Mouse (Mus musculus) cerebellum, adult (tissue): ENCODE data around the gene Olfr568.

Experiments used
- ATAC-seq: cut with Nextera tagmentation; 2 replicates; pipeline ENCODE4 v1.9.2; 2017; ENCODE audit warnings: mild to moderate bottlenecking, moderate library complexity, mixed read lengths; ENCODE audit not compliant: insufficient number of reproducible peaks, low FRiP score, low TSS enrichment

The Olfr568 gene

GRCm38 (mm10) chr7:102876822-102877221 is at the start of gene Olfr568:
Gene Olfr568 (plus strand): TSS chr7:102877122.
- ATAC-seq: no peak

DNA sequence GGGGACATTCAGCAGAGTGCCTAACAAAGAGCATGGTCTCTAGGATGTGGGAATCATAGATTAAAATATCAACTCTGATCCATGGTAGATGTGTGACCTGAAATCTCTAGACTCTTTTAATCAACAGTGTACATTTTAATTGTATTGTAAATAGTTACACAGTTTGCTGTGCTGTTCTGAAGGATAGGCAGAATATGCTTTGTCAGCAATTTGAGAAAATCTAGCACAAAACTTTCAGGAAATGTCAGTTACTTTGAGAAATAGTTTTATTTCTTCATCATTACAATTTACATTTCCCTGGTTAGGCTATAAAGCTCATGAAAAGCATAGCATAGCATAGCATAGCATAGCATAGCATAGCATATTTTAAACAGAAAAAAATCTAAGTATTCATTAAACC is 21.1 kb upstream of the Olfr568 start:
- no peak for ATAC-seq

GRCm38 (mm10) chr7:102858665-102859064 is 18.3 kb upstream of the Olfr568 start, which contains the start of gene Olfr566:
Gene Olfr566 (minus strand): TSS chr7:102858765.
- ATAC-seq: no peak

GRCm38 (mm10) chr7:102890782-102891181 is 13.9 kb downstream of the Olfr568 start, which contains the start of gene Olfr569:
Gene Olfr569 (minus strand): TSS chr7:102890882.
- ATAC-seq: no peak

GRCm38 (mm10) chr7:102915261-102915660 is 38.3 kb downstream of the Olfr568 start:
- ATAC-seq: no peak

DNA sequence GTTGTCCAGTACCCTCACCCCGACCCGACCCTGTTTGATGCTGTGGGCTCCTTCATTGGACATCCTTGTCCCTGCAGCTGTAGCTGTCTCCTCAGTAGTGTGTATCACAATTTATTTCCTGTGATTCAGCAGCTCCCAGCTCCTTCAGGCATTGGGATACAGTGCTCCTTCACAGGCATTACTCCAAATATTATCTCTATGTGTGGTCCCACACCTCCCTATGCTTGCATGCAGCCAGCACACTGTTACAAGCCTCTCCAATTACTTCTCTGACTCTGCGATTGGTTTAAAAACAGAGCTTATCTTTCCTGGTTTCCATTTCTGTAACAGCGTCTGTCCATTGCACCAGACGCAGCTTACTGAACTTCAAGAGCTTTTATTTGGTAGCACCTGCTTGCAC is 39.5 kb downstream of the Olfr568 start:
- ATAC-seq: no peak

DNA sequence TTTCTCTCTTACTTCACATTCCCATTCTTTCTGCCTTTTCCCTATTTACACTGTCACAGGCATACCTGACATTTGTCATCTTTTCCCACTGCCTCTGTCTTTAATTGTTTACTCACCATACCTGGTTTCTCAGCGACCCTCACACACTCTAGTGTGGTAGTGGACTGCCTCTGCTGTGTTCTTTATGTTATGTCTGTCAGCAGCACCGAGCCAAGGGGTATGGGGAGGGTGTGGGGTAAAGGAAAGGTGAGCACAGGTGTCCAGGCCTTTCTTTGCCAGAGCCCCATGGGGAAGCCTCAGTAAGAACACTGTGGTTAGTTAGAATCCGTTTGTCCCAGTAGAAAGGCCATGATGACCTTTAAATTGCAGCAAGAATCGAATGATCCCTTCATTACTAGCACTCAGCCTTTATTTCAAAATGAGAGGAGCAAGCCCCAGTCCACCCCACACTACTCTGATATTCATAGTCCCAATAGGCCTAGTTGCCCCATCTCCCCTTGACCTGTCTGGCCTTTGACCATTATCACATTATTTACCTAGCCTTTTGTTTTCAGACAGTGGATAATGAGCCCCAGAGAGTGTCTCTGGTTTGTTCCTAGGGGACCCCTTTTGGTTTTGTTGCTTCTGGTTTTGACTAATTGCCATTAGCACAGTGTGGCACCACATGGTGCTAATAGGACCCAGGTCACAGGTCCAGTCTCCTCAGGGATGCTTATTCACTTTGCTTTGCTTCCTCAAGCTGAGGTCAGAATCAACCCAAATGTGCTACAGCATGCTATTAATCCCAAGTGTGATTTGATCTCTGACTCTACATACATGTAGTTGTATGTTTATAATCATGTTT is 40.3 kb downstream of the Olfr568 start, which contains the start of gene Olfr571:
Gene Olfr571, minus strand, starts transcription at position 505 of the 844 bp plus-strand sequence.
- no peak for ATAC-seq

DNA sequence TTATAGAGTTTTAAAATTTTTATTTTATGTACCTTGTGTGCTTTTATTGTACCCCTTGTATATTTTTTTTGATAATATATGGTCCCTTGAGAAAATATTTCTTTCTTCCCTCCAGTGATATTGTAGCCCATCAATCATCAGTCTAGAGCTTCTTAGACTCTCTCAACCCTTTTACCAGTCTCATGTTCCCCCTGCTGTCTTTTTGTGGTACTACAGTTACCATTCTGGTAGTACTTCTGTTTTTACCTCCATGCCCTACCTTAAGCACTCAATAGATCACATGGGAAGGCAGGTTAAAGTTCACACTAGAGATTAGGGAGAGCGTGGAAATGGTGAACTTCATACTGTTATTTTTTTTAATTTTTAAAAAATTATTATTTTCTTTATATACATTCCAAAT is 42.7 kb downstream of the Olfr568 start:
- no peak for ATAC-seq

DNA sequence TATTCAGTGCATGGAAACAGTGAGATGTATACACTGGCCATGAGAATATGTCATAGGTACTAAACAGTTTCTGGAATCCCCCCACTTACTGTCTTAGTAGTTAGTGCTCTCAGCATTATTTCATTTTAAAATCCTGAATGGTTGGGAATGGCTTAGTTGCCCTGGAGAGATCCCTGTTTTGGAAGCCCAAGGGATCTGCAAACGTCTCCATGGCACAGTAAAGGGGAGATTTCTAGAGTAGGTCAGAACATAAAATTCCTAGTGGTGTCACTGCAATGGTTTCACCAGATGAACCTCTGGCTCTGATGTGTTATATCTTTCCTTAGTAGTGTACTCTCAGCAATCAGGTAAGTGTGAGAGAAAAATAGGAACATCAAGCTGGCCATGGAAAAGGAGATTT is 47.2 kb downstream of the Olfr568 start, which contains the start of gene Olfr572:
Gene Olfr572, plus strand, starts transcription at position 301 of the 400 bp plus-strand sequence.
- no peak for ATAC-seq

- no peak for ATAC-seq
Observed at GRCm38 (mm10) chr7:102927105-102927504, 50.2 kb downstream of the Olfr568 start.
